Mouse (Mus musculus): ENCODE results near the gene Otos.

Gene Otos

GRCm38 (mm10) chr1:92614516-92614915, 34.1 kb downstream of the Otos start:
- in situ Hi-C loops (cut with MboI, MseI): loop anchor here (10.0 to 25.0 kb wide), 2 partner anchors 140 to 702 kb away; partner anchors contain the start of gene Ndufa10

GRCm38 (mm10) chr1:92613175-92613574, 35.5 kb downstream of the Otos start:
- in situ Hi-C loops (cut with MboI, MseI): loop anchor here (10.0 to 25.0 kb wide), 2 partner anchors 138 to 701 kb away; partner anchors contain the start of gene Ndufa10

- in situ Hi-C loops (cut with MboI, MseI): loop anchor here (10.0 to 25.0 kb wide), 2 partner anchors 136 to 699 kb away; partner anchors contain the start of gene Ndufa10
Measured at GRCm38 (mm10) chr1:92611008-92611407, 37.6 kb downstream of the Otos start.

GRCm38 (mm10) chr1:92607711-92608110, 40.9 kb downstream of the Otos start:
- in situ Hi-C loops (cut with MboI, MseI): loop anchor here (5.0 to 25.0 kb wide), 2 partner anchors 85 to 695 kb away; no protein-coding TSS in a partner anchor

- in situ Hi-C loops (cut with MboI, MseI): loop anchor here (5.0 to 25.0 kb wide), 2 partner anchors 83 to 693 kb away; no protein-coding TSS in a partner anchor
Measured at GRCm38 (mm10) chr1:92605482-92605881, 43.2 kb downstream of the Otos start, which contains the start of gene Olfr1410. Gene Olfr1410 (plus strand): TSS chr1:92605782.

- in situ Hi-C loops (cut with MboI, MseI): no loop called here
Measured at GRCm38 (mm10) chr1:92596019-92596418, 52.6 kb downstream of the Otos start.

All from T-helper 1 cell (primary cell).